Mouse (Mus musculus): ENCODE measurements around the gene Mnt. TPM values are rescaled to one million over a fixed set of nuclear protein-coding genes. Genes with fewer than 3 reads are reported as not detected.
"Not testable (repeated sequence)": the region's sequence is repeated elsewhere in the genome, so short reads cannot be mapped to it uniquely, and the experiment has no call there.

The Mnt gene
- polyA plus RNA-seq, 1 experiment: 15.4 TPM

DNA sequence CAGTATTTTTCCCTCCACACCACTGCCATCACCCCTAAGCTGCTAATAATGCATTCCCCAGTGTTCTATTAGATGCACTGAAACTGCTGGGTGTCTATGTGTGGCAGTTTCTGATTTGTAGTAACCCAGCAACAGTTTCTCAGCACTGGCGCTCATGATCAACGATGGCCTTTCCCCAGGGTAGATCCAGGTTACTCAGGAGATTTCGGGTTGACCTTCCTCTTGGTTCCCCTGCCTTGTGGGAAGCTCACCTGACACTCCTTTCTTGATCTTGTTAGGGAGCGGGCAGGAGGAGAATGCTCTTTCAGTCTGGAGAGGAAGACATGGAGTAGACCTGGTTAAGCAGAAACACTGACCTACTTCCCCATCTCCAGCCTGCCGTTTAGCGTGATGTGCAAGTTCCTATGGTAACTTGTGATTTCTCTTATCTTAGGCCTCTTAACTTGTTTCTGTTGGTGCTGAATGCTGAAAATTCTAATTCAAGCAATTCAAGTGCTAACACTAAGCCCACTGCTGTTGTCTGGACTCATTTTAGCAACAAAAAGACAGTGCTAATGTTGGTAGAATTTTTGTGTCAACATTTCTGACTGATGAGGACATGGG lies 22.4 kb upstream of the Mnt start:
- Histone ChIP-seq H3K36me3 (ENCODE audit: control insufficient read depth, insufficient read depth, low read length, poor library complexity, severe bottlenecking) (peaks cover 53% of the 10 kb centered on the region), H3K27me3 (ENCODE audit: control insufficient read depth, insufficient read depth, low read length, poor library complexity, severe bottlenecking) (no peaks in the 10 kb centered on the region), H3K9ac (ENCODE audit: low read depth, poor library complexity, severe bottlenecking) (no peak overlapping the region), H3K9me3 (replicated peaks; ENCODE audit: control insufficient read depth, insufficient read depth, low read length, poor library complexity, severe bottlenecking) (no peaks in the 10 kb centered on the region), H3K27ac (ENCODE audit: insufficient read depth, low read length) (no peak overlapping the region), H3K4me1 (ENCODE audit: control insufficient read depth, insufficient read depth, low read length) (no peaks in the 10 kb centered on the region), H3K4me3 (ENCODE audit: low read depth, low read length) (no peak overlapping the region)
- no peak for TF ChIP-seq EP300 (IDR thresholded peaks at IDR 0.05; ENCODE audit: insufficient read depth, low read depth, low read length)
- TF ChIP-seq CTCF (IDR thresholded peaks at IDR 0.05; ENCODE audit: low read depth, low read length): no peak
- no peak for TF ChIP-seq POLR2A (IDR thresholded peaks at IDR 0.05; ENCODE audit: insufficient read depth, low read length)

DNA sequence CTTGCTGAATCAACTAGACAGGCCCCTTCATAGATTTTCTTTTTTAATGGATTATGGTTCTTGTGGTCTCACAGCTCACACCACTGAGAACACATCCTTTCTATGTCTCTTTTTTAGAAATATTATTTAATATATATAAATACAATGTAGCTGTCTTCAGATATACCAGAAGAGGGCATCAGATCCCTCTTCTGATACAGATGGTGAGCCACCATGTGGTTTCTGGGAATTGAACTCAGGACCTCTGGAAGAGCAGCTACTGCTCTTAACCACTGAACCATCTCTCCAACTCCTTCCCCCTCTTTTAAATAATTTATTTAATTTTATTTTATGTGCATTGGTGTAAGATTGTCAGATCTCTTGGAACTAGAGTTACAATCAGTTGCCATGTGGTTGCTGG lies 20.6 kb upstream of the Mnt start:
- no peak overlapping the region for H3K27ac ChIP-seq (ENCODE audit: insufficient read depth, low read length)
- TF ChIP-seq EP300 (IDR thresholded peaks at IDR 0.05; ENCODE audit: insufficient read depth, low read depth, low read length): no peak
- TF ChIP-seq CTCF (IDR thresholded peaks at IDR 0.05; ENCODE audit: low read depth, low read length): no peak
- TF ChIP-seq POLR2A (IDR thresholded peaks at IDR 0.05; ENCODE audit: insufficient read depth, low read length): no peak
- H3K4me1 ChIP-seq (ENCODE audit: control insufficient read depth, insufficient read depth, low read length): no peaks in the 10 kb centered on the region
- peaks cover 49% of the 10 kb centered on the region for H3K36me3 ChIP-seq (ENCODE audit: control insufficient read depth, insufficient read depth, low read length, poor library complexity, severe bottlenecking)
- no peaks in the 10 kb centered on the region for H3K9me3 ChIP-seq (replicated peaks; ENCODE audit: control insufficient read depth, insufficient read depth, low read length, poor library complexity, severe bottlenecking)
- no peaks in the 10 kb centered on the region for H3K27me3 ChIP-seq (ENCODE audit: control insufficient read depth, insufficient read depth, low read length, poor library complexity, severe bottlenecking)
- H3K9ac ChIP-seq (ENCODE audit: low read depth, poor library complexity, severe bottlenecking): no peak overlapping the region
- H3K4me3 ChIP-seq (ENCODE audit: low read depth, low read length): no peak overlapping the region

DNA sequence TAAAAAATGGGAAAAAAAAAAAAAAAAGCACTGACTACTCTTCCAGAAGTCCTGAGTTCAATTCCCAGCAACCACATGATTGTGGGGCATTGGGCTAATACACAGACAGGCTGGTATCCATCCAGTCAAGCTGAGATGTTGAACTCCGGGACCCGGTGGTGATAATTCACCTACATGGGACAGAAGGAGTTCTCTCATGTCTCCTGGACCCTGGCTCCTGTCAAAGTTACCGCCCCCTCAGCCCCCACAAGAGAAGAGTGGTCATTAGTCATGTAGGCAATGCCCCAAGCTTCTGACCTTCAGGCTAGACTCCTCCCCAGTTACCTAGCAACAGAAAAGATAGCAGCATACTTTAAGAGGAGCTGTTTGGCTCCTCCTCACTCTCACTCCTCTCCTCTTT lies 19.7 kb upstream of the Mnt start:
- not testable (repeated sequence) for H3K9me3 ChIP-seq (replicated peaks; ENCODE audit: control insufficient read depth, insufficient read depth, low read length, poor library complexity, severe bottlenecking); H3K4me1 ChIP-seq (ENCODE audit: control insufficient read depth, insufficient read depth, low read length); H3K27ac ChIP-seq (ENCODE audit: insufficient read depth, low read length); H3K4me3 ChIP-seq (ENCODE audit: low read depth, low read length); H3K27me3 ChIP-seq (ENCODE audit: control insufficient read depth, insufficient read depth, low read length, poor library complexity, severe bottlenecking); H3K9ac ChIP-seq (ENCODE audit: low read depth, poor library complexity, severe bottlenecking)
- H3K36me3 ChIP-seq (ENCODE audit: control insufficient read depth, insufficient read depth, low read length, poor library complexity, severe bottlenecking): peaks cover 44% of the 10 kb centered on the region

DNA sequence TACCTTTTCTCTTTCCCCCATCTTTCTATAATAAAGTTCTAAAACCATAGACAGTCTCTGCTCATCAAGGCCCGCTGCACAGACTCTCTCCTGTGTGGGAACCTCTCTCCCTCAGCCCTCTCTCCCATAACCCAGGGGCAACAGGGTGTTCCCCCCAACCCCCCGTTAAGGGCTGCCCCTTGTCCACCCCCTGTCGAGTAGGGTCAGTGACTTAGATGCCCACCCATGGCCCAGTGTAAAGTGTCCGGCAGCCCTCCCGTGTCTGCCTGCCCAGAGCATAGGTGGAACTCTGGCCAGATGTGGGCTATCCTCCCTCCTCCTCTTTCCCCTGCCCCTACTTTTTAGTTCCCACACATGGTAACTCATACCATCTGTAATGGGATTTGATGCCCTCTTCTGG lies 19.2 kb upstream of the Mnt start:
- Histone ChIP-seq H3K27me3 (ENCODE audit: control insufficient read depth, insufficient read depth, low read length, poor library complexity, severe bottlenecking) (no peaks in the 10 kb centered on the region), H3K4me3 (ENCODE audit: low read depth, low read length) (no peak overlapping the region), H3K9ac (ENCODE audit: low read depth, poor library complexity, severe bottlenecking) (no peak overlapping the region), H3K9me3 (replicated peaks; ENCODE audit: control insufficient read depth, insufficient read depth, low read length, poor library complexity, severe bottlenecking) (no peaks in the 10 kb centered on the region), H3K27ac (ENCODE audit: insufficient read depth, low read length) (no peak overlapping the region), H3K36me3 (ENCODE audit: control insufficient read depth, insufficient read depth, low read length, poor library complexity, severe bottlenecking) (peaks cover 44% of the 10 kb centered on the region), H3K4me1 (ENCODE audit: control insufficient read depth, insufficient read depth, low read length) (no peaks in the 10 kb centered on the region)
- TF ChIP-seq EP300 (IDR thresholded peaks at IDR 0.05; ENCODE audit: insufficient read depth, low read depth, low read length) (no peak), CTCF (IDR thresholded peaks at IDR 0.05; ENCODE audit: low read depth, low read length) (no peak), POLR2A (IDR thresholded peaks at IDR 0.05; ENCODE audit: insufficient read depth, low read length) (no peak)

DNA sequence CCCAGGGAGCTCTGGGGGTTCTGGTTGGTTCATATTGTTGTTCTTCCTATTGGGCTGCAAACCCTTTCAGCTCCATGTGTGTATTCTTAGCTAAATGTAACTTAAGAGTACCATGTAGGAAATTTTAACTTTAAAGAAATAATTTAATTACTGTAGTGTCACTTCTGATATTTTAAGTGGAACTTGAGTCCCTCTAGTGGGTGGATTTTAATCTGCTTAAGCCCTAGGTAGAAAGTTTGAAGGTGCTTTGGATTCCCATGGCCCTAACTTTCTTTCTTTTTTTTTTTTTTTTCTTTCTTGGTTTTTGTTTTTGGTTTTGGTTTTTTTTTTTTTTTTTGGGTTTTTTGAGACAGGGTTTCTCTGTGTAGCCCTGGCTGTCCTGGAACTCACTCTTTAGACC lies 14.9 kb upstream of the Mnt start:
- Histone ChIP-seq H3K9ac (ENCODE audit: low read depth, poor library complexity, severe bottlenecking) (no peak overlapping the region), H3K36me3 (ENCODE audit: control insufficient read depth, insufficient read depth, low read length, poor library complexity, severe bottlenecking) (peaks cover 48% of the 10 kb centered on the region), H3K4me3 (ENCODE audit: low read depth, low read length) (no peak overlapping the region), H3K9me3 (replicated peaks; ENCODE audit: control insufficient read depth, insufficient read depth, low read length, poor library complexity, severe bottlenecking) (no peaks in the 10 kb centered on the region), H3K27me3 (ENCODE audit: control insufficient read depth, insufficient read depth, low read length, poor library complexity, severe bottlenecking) (no peaks in the 10 kb centered on the region), H3K27ac (ENCODE audit: insufficient read depth, low read length) (no peak overlapping the region), H3K4me1 (ENCODE audit: control insufficient read depth, insufficient read depth, low read length) (no peaks in the 10 kb centered on the region)
- no peak for TF ChIP-seq EP300 (IDR thresholded peaks at IDR 0.05; ENCODE audit: insufficient read depth, low read depth, low read length)
- TF ChIP-seq CTCF (IDR thresholded peaks at IDR 0.05; ENCODE audit: low read depth, low read length): no peak
- no peak for TF ChIP-seq POLR2A (IDR thresholded peaks at IDR 0.05; ENCODE audit: insufficient read depth, low read length)

DNA sequence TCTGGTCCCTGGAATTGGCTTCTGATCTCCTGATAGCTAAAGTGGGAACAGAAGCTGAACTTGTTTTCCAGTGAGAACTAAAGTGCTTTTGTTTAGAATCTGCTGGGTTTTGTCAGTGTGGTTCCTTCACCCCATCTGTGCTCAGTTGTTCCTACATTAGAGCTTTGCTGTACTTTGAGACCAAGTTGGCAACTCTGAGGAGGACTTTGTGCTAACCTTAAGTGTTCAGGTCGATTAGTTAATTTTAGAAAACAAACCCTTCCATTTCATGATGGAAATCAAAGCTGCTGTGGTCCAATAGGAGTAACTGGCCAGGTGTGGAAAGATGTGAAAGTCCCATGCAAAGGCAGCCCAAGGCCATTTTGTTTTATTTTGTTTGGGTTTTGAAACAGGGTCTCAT lies 9.8 kb upstream of the Mnt start:
- no peaks in the 10 kb centered on the region for H3K9me3 ChIP-seq (replicated peaks; ENCODE audit: control insufficient read depth, insufficient read depth, low read length, poor library complexity, severe bottlenecking)
- no peak overlapping the region for H3K4me3 ChIP-seq (ENCODE audit: low read depth, low read length)
- TF ChIP-seq CTCF (IDR thresholded peaks at IDR 0.05; ENCODE audit: low read depth, low read length) (no peak), EP300 (IDR thresholded peaks at IDR 0.05; ENCODE audit: insufficient read depth, low read depth, low read length) (no peak), POLR2A (IDR thresholded peaks at IDR 0.05; ENCODE audit: insufficient read depth, low read length) (no peak)
- H3K27me3 ChIP-seq (ENCODE audit: control insufficient read depth, insufficient read depth, low read length, poor library complexity, severe bottlenecking): no peaks in the 10 kb centered on the region
- peaks cover 35% of the 10 kb centered on the region for H3K36me3 ChIP-seq (ENCODE audit: control insufficient read depth, insufficient read depth, low read length, poor library complexity, severe bottlenecking)
- H3K9ac ChIP-seq (ENCODE audit: low read depth, poor library complexity, severe bottlenecking): no peak overlapping the region
- no peak overlapping the region for H3K27ac ChIP-seq (ENCODE audit: insufficient read depth, low read length)
- H3K4me1 ChIP-seq (ENCODE audit: control insufficient read depth, insufficient read depth, low read length): peaks cover under 1% of the 10 kb centered on the region
